Mouse (Mus musculus) layer of hippocampus, adult 8-10 months (tissue): ENCODE results near the gene Gstp3. TPM values are rescaled to one million over a fixed set of nuclear protein-coding genes. Genes with fewer than 3 reads are reported as not detected.
"Not testable (repeated sequence)": the region's sequence is repeated elsewhere in the genome, so short reads cannot be mapped to it uniquely, and the experiment has no call there.

Experiments
- DNase-seq, 2 experiments: peaks; one replicate each; pipeline ENCODE4 v3.0.0; 2022; ENCODE audit warnings: low spot score in 2 of 2
- total RNA-seq, 4 experiments: library from RNA; stranded (reverse); gene quantifications; 2 replicates each; pipeline ENCODE4 v1.2.4; 2022

Gene Gstp3
- total RNA-seq, 4 experiments from 2014 or later, result not detected

DNA sequence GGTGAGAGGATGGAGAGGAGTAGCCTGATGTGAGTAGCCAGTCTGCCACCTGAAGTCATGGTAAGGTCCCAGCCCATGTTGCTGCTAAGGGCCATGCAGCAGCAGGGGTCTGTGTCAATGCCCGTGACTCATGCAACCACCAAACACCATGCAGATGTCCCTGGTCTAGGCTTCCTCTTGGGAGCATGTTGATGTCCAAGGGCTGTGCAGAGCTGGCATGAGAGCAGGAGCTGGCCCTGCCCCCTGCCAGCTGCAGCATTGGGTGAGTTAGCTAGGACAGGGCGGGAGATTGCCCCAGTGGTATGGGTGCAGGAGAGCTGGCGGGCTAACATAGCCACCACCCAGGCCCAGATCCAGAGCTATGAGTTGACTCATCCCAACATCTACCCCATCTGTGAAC, 31.1 kb upstream of the Gstp3 start:
- DNase-seq, result no peak

DNA sequence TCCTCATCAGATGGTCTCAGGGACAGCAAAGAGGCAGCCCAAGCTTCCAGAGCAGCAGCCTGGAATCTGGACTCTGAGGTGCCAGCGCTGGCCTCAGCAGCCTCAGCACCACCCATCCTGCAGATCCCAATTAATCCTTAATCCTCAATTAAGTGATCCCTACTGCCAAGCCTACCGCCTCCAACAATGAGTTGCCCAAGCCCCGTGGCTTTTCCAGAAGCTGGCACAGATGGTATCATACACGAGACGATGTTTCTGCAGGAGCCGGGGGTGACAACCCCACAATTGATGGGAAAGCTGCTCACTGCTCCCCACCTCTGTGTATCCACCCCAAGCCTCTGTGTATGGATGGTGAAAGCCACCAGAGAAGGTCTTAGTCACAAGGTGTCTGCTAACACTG, 29.8 kb upstream of the Gstp3 start:
- DNase-seq, result no peak

DNA sequence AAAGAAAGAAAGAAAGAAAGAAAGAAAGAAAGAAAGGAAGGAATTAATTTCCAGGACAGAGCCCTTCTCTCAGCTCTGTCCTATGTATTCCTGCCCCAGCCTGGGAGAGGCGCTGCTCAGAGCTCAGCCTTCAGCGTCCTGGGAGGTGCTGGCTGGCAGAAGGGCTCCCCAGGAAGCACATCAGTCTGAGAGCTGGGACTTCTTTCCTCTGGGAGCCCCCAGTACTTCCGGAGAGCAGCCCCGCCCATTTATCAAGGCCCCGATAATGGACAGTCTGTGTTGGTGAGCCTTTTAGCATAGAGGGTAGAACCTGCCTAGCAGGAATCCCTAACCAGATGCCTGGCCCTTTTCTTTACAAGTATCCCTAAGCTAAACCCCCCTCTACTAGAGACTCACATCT, 28.8 kb upstream of the Gstp3 start:
- DNase-seq, result no peak

DNA sequence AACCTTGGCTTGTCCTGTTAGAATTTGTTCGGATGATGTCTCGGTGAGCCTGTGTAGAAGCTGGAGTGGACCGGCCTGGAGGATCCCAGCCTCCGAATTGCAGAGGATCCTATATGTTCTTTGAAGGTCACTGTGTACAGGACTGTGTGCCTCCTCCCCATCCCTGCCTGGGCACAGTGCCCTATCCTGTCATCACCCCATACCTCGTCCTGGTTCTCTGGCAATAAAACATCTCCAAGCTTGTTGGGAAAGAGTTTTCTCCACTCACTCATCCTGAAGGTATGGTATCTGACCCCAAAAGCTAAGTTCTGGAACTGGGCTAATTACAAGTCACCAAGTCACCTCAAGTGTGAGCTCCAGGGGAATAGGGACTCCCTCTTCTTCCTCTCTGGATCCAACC, 27.7 kb upstream of the Gstp3 start:
- DNase-seq, result no peak

DNA sequence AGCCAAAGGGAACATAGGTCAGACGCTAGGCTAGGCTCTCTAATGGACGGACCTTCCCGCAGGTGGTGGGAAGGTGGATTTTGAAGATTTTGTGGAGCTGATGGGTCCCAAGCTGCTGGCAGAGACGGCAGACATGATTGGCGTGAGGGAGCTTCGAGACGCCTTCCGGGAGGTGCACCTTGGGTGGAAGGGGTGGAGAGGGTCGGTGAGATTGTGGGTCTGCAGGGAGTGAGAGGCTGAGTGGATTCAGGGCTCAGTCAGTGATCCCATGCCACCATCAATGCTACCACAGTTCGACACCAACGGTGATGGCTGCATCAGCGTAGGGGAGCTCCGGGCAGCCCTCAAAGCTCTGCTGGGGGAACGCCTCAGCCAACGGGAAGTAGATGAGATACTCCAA, 26.8 kb upstream of the Gstp3 start:
- DNase-seq, result no peak

DNA sequence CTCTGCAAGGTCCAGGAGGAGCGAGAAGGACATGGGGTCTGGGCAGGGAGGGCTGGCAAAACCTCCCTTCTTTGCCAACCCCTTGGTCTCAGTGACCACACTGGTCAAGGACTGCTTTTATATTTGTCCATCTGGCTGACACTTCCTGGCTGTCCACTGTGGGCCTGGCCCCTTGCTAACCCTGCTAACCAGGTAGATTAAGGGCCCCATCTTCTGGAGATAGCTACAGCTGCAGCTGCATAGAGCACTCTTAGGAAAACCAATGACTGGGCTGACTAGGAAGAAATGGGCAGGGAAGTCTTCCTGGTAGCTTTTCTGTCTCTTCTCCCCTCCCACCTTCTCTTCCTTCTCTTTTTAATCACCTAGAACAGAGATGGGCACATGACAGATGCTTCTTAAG, 25.6 kb upstream of the Gstp3 start:
- no peak for DNase-seq

DNA sequence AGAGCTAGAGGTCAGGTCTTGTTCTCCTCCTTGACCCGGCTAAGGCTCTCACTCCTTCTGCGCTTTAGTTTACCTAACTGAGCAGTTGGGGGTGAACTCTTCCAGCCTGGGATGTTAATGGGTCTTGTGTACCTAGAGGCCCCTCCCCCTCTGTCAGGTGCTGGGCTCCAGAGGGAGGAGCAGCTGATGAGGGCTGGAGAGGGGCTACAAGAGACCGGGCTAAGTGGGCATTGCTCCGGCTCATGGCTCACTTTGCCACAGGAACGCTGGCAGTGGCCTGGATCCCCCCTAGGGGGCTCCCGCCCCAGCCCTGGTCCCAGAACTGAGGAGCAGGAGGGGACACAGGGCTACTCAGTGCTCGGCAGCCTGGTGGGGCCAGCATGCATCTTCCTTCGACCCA, 24.5 kb upstream of the Gstp3 start:
- no peak for DNase-seq

DNA sequence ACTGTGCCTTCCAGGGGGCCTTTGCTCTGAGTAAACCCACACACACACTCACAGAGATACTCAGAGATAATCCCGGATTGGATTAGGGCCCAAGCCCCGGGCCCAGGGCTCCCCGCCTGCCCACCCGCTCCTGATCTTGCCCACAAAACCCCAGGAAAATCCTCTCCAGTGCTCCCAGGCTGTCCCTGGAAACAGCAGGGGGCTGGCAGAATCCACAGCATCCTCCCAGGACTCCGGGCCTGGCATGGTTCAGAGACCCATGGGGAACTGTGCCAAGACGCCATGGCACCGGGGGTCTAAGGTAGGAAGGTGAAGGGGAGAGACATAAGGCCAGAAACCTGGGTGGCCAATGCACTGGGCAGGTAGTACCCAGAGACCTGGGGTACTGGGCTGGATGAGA, 23.9 kb upstream of the Gstp3 start:
- DNase-seq, result no peak

DNA sequence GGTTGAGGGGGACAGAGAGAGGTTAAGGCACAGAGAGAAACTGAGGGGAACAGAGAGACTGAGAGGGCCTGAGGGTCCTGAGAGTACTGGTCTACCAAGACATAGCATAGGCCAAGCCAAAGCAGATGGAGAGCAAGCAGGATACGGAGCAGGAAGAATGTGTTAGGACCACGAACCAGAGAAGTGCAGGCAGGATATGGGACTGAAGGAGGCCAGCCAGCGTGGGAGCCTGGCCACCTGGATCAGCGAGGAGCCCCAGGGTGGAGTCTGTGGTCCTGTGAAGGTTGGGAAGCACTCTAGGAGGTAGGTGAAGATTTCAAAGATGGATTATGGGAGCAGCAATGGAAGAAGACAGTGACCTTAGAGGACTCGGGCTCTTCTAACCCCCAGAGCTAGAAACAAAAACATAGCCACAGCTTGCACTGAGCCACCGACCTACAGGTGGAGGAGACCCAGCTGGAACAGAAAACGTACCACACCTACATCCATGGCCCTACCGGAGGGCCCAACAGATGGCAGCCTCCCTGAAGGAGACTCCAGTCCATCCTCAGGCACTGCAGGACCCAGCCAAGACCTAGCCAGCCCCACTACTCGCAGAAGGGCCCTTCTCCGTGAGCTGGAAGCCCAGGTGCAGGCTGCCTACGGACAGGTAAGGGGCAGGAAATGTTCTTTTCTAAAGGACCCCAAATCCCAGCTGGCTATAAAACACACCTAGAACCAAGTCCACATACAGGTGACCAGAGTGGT, 23.0 kb upstream of the Gstp3 start:
- no peak for DNase-seq

DNA sequence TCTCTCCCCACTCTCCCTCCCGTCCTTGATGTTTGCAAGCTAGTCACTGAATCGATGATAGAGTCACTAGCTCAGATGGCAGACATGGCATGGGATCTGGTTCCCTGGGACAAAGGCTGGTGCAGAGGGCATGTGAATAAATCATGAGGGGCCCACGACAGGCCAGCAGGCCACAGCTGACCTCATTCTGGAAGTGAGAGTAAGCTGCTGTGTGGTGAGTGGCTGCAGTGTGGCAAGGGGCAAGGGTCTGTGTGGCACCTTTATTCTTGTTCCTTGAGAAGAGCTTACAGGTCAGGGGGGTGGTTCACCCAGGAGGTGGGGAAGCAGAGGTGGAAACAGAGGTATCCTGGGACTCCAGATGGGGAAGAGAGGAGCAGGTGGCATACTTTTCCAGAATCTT, 22.0 kb upstream of the Gstp3 start, which contains the start of gene Cabp2:
Gene Cabp2, plus strand, starts transcription at position 185 of the 400 bp plus-strand sequence.
- DNase-seq, result no peak

DNA sequence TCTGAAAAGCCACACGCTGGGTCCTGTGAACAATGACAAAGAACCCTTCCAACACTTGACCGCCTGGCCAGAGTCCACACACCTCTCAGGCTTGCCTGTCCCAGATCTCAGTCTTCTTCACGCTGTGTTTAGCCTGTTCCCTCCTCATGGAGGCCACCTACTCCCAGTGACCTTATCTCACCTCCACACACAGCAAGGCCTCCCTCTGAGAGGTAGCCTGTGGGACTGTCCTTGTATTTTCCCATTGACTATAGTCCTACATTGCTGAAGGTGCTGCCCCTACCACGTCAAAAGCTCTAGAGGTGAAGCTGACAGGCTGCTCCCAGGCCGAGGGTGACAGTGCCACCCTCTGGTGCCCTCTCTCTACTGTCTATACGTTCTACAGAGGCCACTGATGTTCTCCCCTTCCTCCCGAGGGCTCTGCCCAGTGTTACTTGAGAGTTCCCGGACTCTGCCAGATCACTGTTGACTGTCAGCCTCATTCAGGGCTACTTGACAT, 21.2 kb upstream of the Gstp3 start:
- DNase-seq, result no peak

DNA sequence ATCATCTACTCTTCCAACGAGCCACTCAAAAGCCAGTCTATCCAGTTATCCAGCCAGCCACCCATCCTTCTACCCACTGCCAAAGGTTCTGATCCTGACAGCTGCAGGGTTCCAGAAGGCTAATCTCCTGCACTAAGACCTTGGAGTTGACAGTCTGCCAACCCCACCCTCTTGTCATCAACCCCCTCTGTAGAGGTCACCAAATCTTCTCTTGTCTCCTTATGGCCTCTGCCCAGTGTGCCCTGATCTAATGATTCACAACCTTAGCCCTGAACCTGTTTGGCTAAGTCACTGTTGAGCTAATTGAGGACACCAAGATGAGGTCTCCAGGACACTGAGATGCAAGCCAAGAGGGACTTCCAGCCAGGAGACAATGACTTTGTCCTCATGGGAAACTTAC, 20.2 kb upstream of the Gstp3 start:
- DNase-seq, result no peak

DNA sequence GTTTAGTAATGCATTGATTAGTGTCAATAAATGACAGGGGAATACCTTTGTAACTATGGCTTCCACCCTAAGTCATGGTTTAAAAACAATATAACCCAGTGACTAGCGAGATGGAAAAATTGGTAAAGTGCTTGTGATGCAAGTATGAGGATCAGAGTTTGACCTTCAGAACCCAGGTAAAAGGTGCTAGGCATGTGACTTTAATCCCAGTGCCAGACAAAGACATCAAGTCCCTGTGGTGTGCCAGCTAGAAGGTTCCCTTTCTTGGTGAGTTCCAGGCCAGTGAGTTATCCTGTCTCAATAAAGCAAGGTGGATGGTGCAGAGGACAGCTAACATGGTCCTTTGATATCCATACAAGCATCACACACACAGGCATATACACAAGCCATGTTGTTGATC, 16.2 kb upstream of the Gstp3 start:
- no peak for DNase-seq

DNA sequence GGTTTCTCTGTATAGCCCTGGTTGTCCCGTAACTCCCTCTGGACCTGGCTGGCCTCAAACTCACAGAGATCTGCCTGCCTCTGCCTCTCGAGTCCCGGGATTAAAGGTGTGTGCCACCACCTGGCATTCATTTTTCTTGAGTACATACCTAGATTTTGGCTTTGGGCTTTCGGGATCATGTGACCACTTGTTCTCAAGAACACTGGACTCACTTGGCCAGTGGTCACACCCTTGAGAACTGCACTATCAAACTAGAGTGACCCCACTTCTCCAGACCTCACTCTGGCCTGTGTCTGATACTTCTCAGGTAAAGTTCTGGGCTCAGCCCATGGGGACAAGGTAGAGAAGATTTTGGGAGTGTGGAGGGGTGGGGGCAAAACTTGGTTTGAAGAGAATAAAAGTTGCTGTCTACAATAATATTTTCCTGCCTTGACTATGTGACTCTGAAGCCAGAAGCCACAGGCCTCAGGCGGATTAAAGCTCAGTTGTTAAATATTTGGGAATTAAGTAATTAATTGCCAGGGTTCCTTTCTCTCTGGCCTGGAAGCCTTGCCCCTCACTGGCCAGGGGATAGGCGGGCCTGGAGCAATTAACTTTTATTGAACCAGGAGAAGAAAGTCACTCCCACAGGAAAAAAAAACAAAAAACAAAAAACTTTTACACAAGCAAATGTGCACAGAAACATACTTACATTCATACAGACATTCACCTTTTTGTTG, 13.5 kb upstream of the Gstp3 start:
- DNase-seq, result no peak

DNA sequence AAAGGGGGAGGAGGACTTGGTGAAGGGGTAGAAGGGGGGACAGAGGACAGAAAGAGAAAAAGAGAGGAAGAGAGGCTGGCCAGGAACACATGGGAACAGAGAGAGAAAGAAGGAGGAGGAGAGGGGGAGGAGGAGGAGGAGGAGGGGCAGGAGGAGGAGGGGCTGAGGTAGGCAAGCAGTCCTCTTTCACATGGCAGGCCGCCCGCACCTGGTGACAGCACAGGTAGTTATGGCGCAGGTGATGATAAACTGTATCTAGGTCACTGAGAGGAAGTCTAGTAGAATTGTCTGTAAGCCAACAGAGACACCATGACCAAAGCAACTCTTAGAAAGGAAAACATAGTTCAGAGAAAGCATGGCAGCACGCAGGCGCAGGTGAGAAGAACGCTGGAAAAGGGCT, 12.0 kb upstream of the Gstp3 start:
- DNase-seq, result no peak

DNA sequence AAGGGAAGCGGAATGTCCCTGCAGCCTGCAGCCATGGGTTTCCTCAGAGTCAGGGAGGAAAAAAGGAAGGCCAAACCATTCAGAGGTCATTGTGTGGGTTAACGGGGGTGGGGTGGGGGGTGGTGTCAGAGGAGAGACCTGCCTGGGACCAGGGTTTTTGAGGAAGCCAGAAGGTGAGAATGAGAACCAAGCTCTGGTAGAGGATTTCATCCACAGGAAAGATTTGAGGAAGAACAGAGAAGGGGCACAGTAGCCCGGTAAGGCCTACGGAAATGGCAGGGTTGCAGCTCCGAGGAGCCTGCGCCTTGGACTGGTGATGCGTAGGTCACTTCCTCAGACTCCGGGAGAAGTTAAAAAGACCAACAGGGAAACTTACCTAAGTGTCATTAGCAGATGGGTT, 11.4 kb upstream of the Gstp3 start:
- DNase-seq, result no peak

DNA sequence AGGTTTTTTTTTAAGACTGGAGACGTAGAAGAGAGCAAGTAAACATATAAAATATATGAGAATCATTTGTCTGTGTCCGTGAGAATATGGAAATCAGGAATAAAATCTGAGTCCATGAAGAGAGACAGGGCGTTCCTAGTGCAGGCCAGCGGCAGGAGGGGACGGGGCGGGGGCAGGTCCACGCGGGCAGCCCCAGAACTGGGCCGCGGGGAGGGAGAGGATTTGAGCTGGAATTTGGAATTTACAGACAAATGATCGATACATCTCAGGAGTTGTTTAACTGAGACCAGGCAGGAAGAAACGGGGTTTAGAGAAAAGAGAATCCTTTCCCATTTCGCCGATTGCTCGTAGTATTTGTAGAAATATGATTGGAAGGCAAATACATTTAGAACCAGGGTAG, 10.9 kb upstream of the Gstp3 start:
- DNase-seq, result no peak

DNA sequence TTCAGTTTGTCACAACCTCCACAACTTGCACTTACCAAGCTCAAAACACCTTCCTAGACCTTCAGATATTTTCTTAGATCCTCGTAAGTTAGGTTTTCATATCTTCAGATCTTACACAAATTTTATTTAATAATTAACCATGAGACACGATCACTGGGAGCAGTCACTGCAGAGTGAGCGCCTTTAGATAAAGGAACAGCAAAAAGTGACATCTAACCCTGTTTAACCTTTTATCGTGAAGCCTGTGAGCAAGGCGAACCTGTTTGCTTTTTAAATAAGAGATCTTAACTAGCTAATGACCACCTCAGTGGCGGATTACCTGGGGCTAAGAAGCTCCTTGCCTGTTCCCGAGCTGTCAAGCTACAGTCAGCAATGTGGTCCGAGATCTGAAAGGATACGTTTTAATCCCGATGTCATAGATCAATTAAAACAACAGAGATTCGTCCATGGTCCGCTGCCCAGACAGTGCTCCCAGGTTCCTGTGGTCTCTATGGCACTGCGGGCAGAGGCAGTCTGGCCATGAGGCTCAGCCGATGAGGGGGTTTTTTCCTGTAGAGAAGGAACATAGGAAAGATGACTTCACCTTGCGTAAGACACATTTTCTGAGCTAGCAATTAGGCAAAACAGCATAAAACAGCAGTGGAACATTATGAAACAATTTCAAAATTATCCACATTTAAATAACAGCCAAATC, 9.5 kb upstream of the Gstp3 start:
- no peak for DNase-seq

DNA sequence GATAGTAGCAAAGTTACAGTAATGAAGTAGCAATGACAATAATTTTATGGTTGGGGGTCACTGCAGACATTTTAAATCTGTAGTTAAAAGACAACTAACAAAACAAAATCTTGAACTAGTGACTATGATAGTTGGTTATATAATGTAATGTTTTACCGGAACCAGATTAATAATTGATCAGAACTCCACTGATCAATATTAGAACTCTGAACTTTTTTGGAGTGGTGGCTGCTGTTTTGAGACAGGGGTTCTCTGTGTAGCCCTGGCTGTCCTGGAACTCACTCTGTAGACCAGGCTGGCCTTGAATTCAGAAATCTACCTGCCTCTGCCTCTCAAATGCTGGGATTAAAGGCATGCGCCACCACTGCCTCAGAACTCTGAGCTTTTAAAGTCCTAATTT, 8.9 kb upstream of the Gstp3 start:
- DNase-seq, result not testable (repeated sequence)

DNA sequence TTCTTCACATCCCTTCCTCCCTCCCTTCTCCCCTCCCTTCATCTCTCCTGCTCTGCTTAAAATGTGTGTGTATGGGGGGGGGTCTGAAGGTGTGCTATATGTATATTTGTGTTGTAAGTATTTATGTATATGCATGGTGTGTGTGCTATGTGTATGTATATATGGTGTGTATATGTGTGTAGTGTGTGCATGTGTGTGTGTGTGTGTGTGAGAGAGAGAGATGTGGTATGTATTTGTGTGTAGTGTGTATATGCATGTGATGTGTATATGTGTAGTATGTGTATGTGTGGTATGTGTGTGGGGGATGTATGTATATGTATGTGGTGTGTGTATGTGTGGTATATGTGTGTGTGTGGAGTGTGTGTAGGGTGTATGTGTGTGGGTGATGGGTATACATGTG, 7.5 kb upstream of the Gstp3 start:
- DNase-seq, result no peak

DNA sequence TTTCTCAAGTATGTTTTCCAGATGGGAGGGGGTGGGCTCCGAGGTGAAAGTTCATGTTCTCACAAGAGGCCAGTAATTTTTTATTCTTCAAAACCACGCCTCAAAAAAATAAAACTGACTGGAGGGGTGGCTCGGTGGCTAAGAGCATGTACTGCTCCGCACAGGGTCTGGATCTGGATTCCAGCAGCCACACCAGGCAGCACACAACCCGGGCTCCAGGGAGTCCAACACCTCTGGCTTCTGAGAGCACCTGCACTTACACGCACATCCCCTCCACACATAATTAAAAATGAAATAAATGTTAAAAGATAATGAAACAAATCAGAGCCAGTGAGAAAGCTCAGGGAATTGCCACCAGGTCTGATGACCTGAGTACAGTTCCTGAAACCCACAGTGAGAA, 6.9 kb upstream of the Gstp3 start:
- DNase-seq, result no peak

DNA sequence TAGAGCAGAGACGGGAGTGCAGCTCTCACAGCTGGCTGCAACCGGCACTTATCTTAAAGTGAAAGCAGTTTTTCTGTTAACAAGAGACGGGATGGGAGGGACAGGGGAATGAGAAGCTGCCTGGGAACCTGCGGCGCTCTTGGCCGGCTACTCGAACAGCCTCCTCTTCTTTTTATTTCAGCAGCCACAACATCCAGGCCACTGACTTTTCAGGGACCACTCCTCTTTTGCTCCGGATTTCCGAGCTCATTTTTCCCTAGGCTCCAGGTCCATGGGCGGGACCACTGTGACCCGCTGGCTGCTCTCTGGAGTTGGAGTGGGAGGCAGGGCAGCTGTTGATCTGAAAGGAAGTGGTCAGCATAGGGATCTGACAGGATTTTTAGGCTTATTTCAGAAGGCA, 5.1 kb upstream of the Gstp3 start:
- DNase-seq, result not testable (repeated sequence)
